Mouse (Mus musculus) urinary bladder, postnatal 25 days (tissue): ENCODE results near the gene Alk.
"Not testable (repeated sequence)": the region's sequence is repeated elsewhere in the genome, so short reads cannot be mapped to it uniquely, and the experiment has no call there.

Source experiments
- DNase-seq: peaks from one replicate; pipeline ENCODE4 v3.0.0; 2022; ENCODE audit warnings: low spot score

Gene Alk

DNA sequence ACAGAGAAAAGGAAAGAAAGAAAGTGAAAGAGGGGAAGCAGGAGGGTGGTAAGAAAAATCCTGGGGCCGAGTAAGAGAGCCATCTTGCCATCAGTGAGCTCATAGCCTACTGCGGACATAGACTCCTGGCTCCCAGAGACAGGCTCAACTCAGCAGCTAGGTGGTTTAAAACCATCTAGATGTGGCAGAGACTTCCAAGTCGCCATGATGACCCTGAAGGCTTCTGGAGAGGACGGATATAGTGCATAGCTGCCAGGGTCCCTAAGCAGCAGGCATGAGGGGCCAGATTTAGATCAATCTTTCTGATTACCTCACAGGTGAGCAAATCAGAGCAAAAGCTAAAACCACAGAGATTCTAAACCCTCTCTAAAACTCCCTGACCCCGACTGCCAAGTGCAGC lies 76.9 kb downstream of the Alk start:
- DNase-seq = no peak

GRCm38 (mm10) chr17:72526356-72526755 lies 78.1 kb downstream of the Alk start:
- DNase-seq = no peak

- DNase-seq = no peak
These were observed 79.6 kb downstream of the Alk start for GRCm38 (mm10) chr17:72524839-72525238.

- DNase-seq = no peak
These were observed 81.4 kb downstream of the Alk start for GRCm38 (mm10) chr17:72523006-72523405.

DNA sequence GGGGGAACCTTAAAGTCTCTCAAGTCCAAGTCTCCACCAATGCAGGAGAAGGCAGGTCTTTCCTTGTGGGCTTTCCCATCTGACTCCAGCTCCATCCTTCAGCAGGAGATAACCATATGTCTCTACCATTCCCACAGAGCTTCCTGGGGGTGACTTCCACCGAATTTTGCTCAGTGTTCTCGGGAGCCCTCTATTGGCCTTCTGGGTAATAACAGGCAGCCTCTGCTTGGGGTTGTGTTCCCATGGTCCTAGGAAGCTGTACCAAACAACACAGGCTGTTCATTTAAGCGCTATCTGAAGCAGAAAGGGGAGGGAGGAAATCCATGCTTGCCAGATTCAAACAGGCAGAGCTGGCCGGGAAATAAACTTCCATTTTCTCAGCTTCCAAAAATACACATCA lies 82.0 kb downstream of the Alk start:
- peak; percentile 20 for DNase-seq

DNA sequence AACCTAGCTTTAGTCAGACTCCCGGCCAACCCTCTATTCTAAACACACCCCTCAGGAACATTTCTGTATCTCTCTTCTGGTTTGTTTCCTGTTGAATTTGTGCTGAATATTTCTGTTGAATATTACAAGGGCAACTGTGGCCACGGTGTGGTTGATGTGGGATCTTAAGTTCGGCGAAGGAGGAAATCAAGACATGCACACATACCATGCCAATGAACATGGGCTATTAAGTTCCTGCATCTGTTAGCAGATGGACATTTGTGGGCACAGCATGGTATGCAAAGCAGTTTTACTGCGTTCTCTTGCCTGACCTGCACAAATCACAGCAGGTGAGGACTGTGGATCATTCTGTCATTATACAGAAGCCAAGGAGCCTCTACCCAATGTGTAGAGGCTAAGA lies 83.1 kb downstream of the Alk start:
- DNase-seq = no peak

GRCm38 (mm10) chr17:72510746-72511145 lies 93.7 kb downstream of the Alk start:
- no peak for DNase-seq

GRCm38 (mm10) chr17:72508678-72509394 lies 95.6 kb downstream of the Alk start:
- no peak for DNase-seq

DNA sequence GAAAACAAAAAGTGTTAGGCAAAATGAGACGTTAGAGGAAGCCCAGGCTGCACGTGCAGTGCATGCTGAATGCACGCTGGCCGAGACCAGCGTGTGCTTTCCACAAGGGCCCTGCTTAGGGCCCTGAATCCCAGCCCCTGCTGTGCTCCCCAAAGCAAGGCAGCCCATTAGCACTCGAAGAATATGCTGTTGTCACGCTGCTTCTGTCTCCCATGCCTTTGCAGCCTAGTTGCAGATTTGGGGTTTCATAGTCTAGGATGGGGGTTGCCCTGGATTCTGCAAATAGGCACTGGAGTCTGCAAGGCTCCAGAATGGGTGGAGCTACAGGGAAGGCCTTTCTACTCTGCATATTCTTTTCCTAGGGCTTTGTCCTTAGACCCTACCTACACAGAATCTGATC lies 99.2 kb downstream of the Alk start:
- no peak for DNase-seq

- DNase-seq = no peak
These were observed 99.8 kb downstream of the Alk start for GRCm38 (mm10) chr17:72504581-72504980.

- DNase-seq = no peak
These were observed 109.0 kb downstream of the Alk start for GRCm38 (mm10) chr17:72495395-72495794.

- DNase-seq = no peak
These were observed 118.8 kb downstream of the Alk start for GRCm38 (mm10) chr17:72485623-72486022.

GRCm38 (mm10) chr17:72479260-72479659 lies 125.2 kb downstream of the Alk start:
- DNase-seq = not testable (repeated sequence)

DNA sequence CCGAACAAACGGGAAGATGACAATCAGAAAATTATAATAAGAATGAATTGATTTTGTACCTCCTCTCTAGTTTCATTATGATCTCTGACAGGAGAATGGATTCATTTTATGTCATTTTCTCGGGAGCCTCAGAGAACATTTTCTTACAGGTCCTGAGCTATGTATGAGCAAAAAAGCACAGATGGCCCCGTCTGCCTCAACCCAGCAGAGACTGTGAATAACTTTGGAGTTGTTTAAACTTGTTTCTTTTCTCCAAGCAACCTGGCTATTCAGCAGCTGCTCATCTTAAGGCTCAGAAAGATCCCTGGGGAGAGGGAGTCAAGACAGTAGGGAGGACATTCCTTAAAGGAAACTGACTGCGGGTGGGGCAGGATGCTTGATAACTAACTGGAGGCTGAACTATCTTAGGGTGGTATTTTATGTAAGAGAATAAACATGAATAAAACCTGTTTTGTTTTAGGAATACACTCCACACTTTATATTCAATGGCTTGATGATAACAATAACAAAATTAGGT lies 126.5 kb downstream of the Alk start:
- DNase-seq = no peak

DNA sequence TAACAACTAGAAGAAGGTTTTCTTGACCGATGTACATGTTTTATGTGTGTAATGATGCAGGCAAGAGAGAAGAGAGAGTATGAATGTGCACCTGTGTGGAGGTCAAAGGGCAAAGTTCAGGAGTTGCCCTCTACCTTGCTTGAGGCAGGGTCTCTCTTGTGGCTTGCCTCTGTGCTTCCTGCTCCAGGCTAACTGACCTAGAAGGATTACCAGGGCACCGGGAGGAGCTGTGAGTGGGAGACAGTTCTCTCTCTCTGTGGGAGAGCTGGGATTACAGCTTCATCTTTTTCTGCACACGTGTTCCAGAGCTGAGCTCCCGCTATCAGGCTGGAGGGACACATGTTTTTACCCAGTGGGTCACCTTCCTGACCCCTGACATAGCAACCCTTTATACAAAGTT lies 127.5 kb downstream of the Alk start:
- DNase-seq = no peak

GRCm38 (mm10) chr17:72474166-72474565 lies 130.3 kb downstream of the Alk start:
- no peak for DNase-seq

DNA sequence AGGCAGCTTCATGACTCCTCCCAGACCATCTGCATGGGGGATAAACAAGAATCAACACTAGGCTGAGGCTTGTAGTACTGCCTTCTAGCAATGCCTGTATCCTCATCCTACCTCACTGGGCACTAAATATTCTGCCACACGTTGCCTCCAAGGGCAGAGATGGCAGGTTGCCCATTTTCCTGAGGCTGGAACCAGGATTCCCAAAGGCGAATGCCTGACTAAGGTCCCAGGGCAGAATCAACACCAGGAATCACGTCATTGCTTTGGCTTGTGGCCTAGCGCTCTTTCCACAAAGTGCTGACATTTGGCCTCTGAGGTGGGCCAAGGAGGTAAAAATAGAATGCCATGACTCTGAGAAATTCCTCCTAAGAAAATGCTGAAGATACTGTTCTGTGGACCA lies 155.9 kb downstream of the Alk start:
- DNase-seq = no peak

- DNase-seq = no peak
These were observed 158.9 kb downstream of the Alk start for GRCm38 (mm10) chr17:72445204-72446177.

DNA sequence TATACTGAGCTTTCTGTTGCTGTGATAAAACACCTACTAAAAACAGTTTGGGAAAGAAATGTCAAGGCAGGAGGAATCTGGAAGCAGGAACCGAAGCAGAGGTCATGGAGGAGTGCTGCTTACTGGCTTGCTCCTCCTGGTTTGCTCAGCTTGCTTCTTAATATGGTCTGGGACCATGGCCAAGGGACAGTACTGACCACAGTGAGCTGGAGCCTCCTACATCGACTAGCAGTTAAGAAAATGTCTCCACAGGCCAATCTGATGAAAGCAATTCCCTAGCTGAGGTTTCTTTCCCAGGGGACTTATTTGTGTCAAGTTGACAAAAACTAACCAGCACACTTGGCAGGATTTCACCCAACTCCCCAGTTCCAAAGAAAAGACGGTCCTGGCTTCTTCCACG lies 187.0 kb downstream of the Alk start:
- no peak for DNase-seq

DNA sequence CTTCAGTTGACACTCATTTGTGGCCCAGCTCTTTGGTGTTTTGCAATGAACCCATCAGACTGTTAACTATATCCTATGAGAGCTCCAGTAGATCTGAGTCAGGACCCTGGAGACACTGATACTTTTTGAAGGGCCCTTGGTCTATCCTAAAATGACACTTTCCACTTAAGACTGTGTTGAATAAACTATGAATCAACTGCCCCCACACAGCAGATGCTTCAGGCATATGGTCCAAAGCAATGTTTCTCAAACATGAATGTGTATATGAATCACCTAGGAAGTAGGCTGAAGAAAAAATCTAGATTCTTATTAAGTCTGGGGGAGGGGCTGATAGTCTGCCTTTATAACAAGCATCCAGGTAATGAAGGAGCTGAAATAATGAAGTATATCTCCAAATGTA lies 189.8 kb downstream of the Alk start:
- DNase-seq = no peak

DNA sequence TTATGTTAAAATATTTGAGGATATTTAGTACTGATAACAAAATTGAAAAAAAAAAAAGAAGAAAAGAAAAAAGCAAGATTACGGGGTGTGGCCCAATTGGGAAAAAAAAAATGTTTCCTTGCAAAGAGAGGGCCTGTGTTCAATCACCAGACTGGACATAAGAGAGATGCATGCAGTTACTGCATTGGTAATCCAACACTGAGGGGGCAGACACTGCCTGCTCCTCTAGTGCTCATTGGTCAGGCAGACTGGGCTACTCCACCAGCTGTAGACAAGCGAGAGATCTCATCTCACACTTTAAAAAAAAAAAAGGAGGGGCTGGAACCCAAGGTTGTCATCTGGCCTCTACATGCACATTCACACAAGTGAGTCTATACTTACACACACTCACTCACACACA lies 199.6 kb downstream of the Alk start:
- no peak for DNase-seq

DNA sequence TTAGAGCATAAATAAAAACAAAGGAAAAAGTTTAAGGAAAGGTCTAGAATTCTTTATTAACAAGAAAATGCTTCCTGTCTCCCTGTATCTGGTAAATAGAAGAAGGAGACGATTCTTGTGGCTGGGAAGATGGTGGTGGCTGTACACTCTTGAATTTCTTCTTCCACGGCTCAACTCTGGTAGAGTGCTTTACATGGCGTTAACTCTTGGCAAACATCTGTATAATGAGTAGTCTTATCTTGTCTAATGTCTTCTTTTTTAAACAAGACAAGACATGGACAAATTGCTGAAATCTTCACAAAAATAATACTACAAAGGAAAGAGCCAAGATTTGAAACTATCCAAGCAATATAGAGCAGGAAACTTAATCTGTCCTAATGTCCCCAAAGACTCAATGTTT lies 202.6 kb downstream of the Alk start:
- DNase-seq = no peak

GRCm38 (mm10) chr17:72401349-72401748 lies 203.1 kb downstream of the Alk start:
- DNase-seq = no peak
